Mouse (Mus musculus) liver, embryonic 16.5 days (tissue): ENCODE results near the gene Ptprq. TPM values are rescaled to one million over a fixed set of nuclear protein-coding genes. Genes with fewer than 3 reads are reported as not detected.

Source experiments
- ATAC-seq: fragments of 200-750 bp; cut with Nextera tagmentation; 2 replicates; pipeline ENCODE4 v1.8.0; 2017; ENCODE audit warnings: low read depth, mild to moderate bottlenecking, moderate number of reproducible peaks, moderate library complexity
- H3K27ac ChIP-seq: fragments of 300-500 bp; sonication (generic); 2 replicates; pipeline ENCODE4 v1.5.1; 2014; ENCODE audit warnings: mild to moderate bottlenecking, low read length
- H3K27me3 ChIP-seq: fragments of 300-500 bp; sonication (generic); 2 replicates; pipeline ENCODE4 v1.6.1; 2014; ENCODE audit warnings: low read depth, low read length, mixed read lengths; ENCODE audit not compliant: control insufficient read depth, insufficient read depth
- H3K36me3 ChIP-seq: fragments of 300-500 bp; sonication (generic); 2 replicates; pipeline ENCODE4 v1.6.1; 2014; ENCODE audit warnings: mild to moderate bottlenecking; ENCODE audit not compliant: control insufficient read depth, insufficient read depth
- H3K4me1 ChIP-seq: fragments of 300-500 bp; sonication (generic); 2 replicates; pipeline ENCODE4 v1.6.1; 2014; ENCODE audit warnings: low read depth, low read length, mixed read lengths; ENCODE audit not compliant: control insufficient read depth
- H3K4me2 ChIP-seq: fragments of 300-500 bp; sonication (generic); 2 replicates; pipeline ENCODE4 v1.6.1; 2014; ENCODE audit warnings: low read depth, low read length, mixed read lengths
- H3K4me3 ChIP-seq: fragments of 300-500 bp; sonication (generic); 2 replicates; pipeline ENCODE4 v1.5.1; 2014; ENCODE audit warnings: low read depth, mild to moderate bottlenecking, low read length
- H3K9ac ChIP-seq: fragments of 300-500 bp; sonication (generic); 2 replicates; pipeline ENCODE4 v1.6.1; 2014; ENCODE audit warnings: low read depth, low read length
- H3K9me3 ChIP-seq: fragments of 300-500 bp; sonication (generic); replicated peaks from 2 replicates; pipeline ENCODE4 v1.6.1; 2016; ENCODE audit warnings: low read length; ENCODE audit not compliant: control insufficient read depth
- WGBS: fragments of 180-500 bp; shearing (Covaris S2); extraction: QIAGEN DNeasy Blood & Tissue Kit; methylation state at CpG from one replicate; pipeline ENCODE4 v1.1.7; 2014; ENCODE audit not compliant: insufficient replicate concordance; 5-methylcytosine and 5-hydroxymethylcytosine counted together
- polyA plus RNA-seq: library from polyadenylated mRNA; unstranded; fragments of >200 nt; fragmentation: Nextera tagmentation; extraction: Ambion mirVana; gene quantifications from 2 replicates; pipeline ENCODE4 v1.2.1, GENCODE M21; 2015

The Ptprq gene
- polyA plus RNA-seq, 1 experiment from 2014 or later, result 0.02 TPM

GRCm38 (mm10) chr10:107668374-107669094 is 51.3 kb downstream of the Ptprq start:
- Histone ChIP-seq H3K4me1 (no peaks in the 10 kb centered on the region), H3K27ac (no peak overlapping the region), H3K9ac (no peak overlapping the region), H3K36me3 (no peaks in the 10 kb centered on the region), H3K9me3 (no peaks in the 10 kb centered on the region), H3K4me3 (no peak overlapping the region), H3K27me3 (no peaks in the 10 kb centered on the region), H3K4me2 (no peak overlapping the region)
- 48% methylated on average over 4 of the region's 4 CpGs for WGBS
- ATAC-seq, result no peak

GRCm38 (mm10) chr10:107662372-107663065 is 57.3 kb downstream of the Ptprq start:
- Histone ChIP-seq H3K9me3 (no peaks in the 10 kb centered on the region; the same call in 1 of the 2 replicates), H3K27me3 (no peaks in the 10 kb centered on the region), H3K4me3 (no peak overlapping the region), H3K36me3 (no peaks in the 10 kb centered on the region), H3K27ac (no peak overlapping the region), H3K4me1 (no peaks in the 10 kb centered on the region), H3K9ac (no peak overlapping the region), H3K4me2 (no peak overlapping the region)
- ATAC-seq, result no peak
- 54% methylated on average over 5 of the region's 5 CpGs for WGBS

GRCm38 (mm10) chr10:107661970-107662369 is 57.9 kb downstream of the Ptprq start:
- ATAC-seq, result no peak
- Histone ChIP-seq H3K36me3 (no peaks in the 10 kb centered on the region), H3K4me2 (no peak overlapping the region), H3K4me3 (no peak overlapping the region), H3K9me3 (no peaks in the 10 kb centered on the region; the same call in 1 of the 2 replicates), H3K9ac (no peak overlapping the region), H3K27me3 (no peaks in the 10 kb centered on the region), H3K27ac (no peak overlapping the region), H3K4me1 (no peaks in the 10 kb centered on the region)
- 72% methylated on average over 3 of the region's 3 CpGs for WGBS

GRCm38 (mm10) chr10:107659141-107659540 is 60.7 kb downstream of the Ptprq start:
- no peak for ATAC-seq
- no peaks in the 10 kb centered on the region for H3K4me1 ChIP-seq
- H3K4me3 ChIP-seq, result no peak overlapping the region
- WGBS, result 64% methylated on average over 2 of the region's 2 CpGs
- H3K4me2 ChIP-seq, result no peak overlapping the region
- H3K27ac ChIP-seq, result no peak overlapping the region
- H3K27me3 ChIP-seq, result no peaks in the 10 kb centered on the region
- H3K36me3 ChIP-seq, result no peaks in the 10 kb centered on the region
- H3K9me3 ChIP-seq, result no peaks in the 10 kb centered on the region; the same call in 1 of the 2 replicates
- no peak overlapping the region for H3K9ac ChIP-seq

GRCm38 (mm10) chr10:107649687-107650086 is 70.2 kb downstream of the Ptprq start:
- Histone ChIP-seq H3K4me2 (no peak overlapping the region), H3K9ac (no peak overlapping the region), H3K27me3 (no peaks in the 10 kb centered on the region), H3K4me1 (no peaks in the 10 kb centered on the region), H3K36me3 (no peaks in the 10 kb centered on the region), H3K27ac (no peak overlapping the region), H3K4me3 (no peak overlapping the region), H3K9me3 (no peaks in the 10 kb centered on the region)
- no peak for ATAC-seq
- WGBS, result 59% methylated on average over 2 of the region's 2 CpGs

GRCm38 (mm10) chr10:107628104-107628503 is 91.7 kb downstream of the Ptprq start:
- Histone ChIP-seq H3K4me1 (no peaks in the 10 kb centered on the region), H3K4me2 (no peak overlapping the region), H3K27ac (no peak overlapping the region), H3K9ac (no peak overlapping the region), H3K4me3 (no peak overlapping the region), H3K36me3 (no peaks in the 10 kb centered on the region), H3K9me3 (no peaks in the 10 kb centered on the region), H3K27me3 (no peaks in the 10 kb centered on the region)
- WGBS, result 43% methylated on average over 3 of the region's 3 CpGs
- ATAC-seq, result no peak

- Histone ChIP-seq H3K27ac (no peak overlapping the region), H3K36me3 (no peaks in the 10 kb centered on the region), H3K4me1 (no peaks in the 10 kb centered on the region), H3K4me2 (no peak overlapping the region), H3K9me3 (no peaks in the 10 kb centered on the region), H3K9ac (no peak overlapping the region), H3K27me3 (no peaks in the 10 kb centered on the region), H3K4me3 (no peak overlapping the region)
- ATAC-seq, result no peak
- WGBS, result 43% methylated on average over 1 of the region's 1 CpGs
These were observed 93.2 kb downstream of the Ptprq start for GRCm38 (mm10) chr10:107626648-107627047.

GRCm38 (mm10) chr10:107624211-107624610 is 95.6 kb downstream of the Ptprq start:
- no peak for ATAC-seq
- Histone ChIP-seq H3K27ac (no peak overlapping the region), H3K4me1 (no peaks in the 10 kb centered on the region), H3K4me2 (no peak overlapping the region), H3K9ac (no peak overlapping the region), H3K36me3 (no peaks in the 10 kb centered on the region), H3K9me3 (no peaks in the 10 kb centered on the region), H3K27me3 (no peaks in the 10 kb centered on the region), H3K4me3 (no peak overlapping the region)
- WGBS, result 59% methylated on average over 4 of the region's 4 CpGs

GRCm38 (mm10) chr10:107615460-107615859 is 104.4 kb downstream of the Ptprq start:
- WGBS, result 68% methylated on average over 2 of the region's 2 CpGs
- H3K4me1 ChIP-seq, result no peaks in the 10 kb centered on the region
- H3K27ac ChIP-seq, result no peak overlapping the region
- no peaks in the 10 kb centered on the region for H3K36me3 ChIP-seq
- H3K9ac ChIP-seq, result no peak overlapping the region
- no peak overlapping the region for H3K4me2 ChIP-seq
- H3K4me3 ChIP-seq, result no peak overlapping the region
- H3K9me3 ChIP-seq, result no peaks in the 10 kb centered on the region
- H3K27me3 ChIP-seq, result no peaks in the 10 kb centered on the region
- ATAC-seq, result no peak
